Mouse (Mus musculus): Measurements from ENCODE around the gene Osbpl11.
A peak's percentile ranks its signal among the peaks of the same experiment; 100 is the strongest.
"Not testable (repeated sequence)": the region's sequence is repeated elsewhere in the genome, so short reads cannot be mapped to it uniquely, and the experiment has no call there.

Gene Osbpl11

GRCm38 (mm10) chr16:33184901-33185260 is at the start of gene Osbpl11:
Gene Osbpl11, plus strand, starts transcription at chr16:33185071.
- DNase-seq: peak; percentile 96

GRCm38 (mm10) chr16:33135167-33135566 is 49.7 kb upstream of the Osbpl11 start:
- no peak for DNase-seq

GRCm38 (mm10) chr16:33139061-33139460 is 45.8 kb upstream of the Osbpl11 start:
- DNase-seq: peak; percentile 37

DNA sequence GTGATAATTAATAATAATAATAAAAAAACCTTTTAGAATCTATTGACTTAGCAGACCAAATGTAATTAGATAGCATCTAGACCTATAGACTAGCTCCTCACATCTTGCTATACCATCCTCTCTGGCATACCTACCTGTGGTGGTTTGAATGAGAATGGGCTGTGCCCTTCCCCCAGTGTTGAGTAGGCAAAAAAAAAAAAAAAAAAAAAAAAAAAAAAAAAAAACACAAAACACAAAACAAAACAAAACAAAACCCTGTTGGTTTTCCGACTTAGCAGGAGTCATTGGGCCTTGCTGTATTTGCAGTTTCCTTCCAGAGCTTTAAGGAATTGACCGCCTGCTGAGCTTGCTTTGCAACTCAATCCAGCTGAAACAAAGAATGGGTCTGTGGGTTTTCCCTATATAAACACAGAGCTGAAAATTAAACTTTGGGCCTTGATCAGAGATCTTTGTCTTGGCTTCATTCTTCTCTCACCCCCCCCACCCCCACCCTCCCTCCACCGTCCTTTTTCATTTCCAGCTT is 43.1 kb upstream of the Osbpl11 start:
- DNase-seq: no peak

- DNase-seq: no peak
Observed at GRCm38 (mm10) chr16:33143452-33143851, 41.4 kb upstream of the Osbpl11 start.

DNA sequence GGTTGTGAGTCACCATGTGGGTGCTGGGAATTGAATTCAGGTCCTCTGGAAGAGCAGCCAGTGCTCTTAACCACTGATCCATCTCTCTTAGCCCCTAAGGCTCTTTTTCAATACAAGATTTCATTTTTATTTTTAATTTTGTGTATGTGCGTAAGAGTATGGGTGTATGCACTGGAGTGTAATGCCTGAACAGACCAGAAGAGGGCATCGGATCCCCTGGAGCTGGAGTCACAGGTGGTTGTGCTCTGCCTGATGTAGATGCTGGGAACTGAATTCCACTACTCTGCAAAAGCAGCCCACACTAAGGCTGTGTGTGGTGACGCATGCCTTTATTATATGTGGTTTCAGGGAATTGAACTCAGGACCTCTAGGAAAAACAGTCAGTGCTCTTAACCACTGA is 38.7 kb upstream of the Osbpl11 start:
- no peak for DNase-seq

DNA sequence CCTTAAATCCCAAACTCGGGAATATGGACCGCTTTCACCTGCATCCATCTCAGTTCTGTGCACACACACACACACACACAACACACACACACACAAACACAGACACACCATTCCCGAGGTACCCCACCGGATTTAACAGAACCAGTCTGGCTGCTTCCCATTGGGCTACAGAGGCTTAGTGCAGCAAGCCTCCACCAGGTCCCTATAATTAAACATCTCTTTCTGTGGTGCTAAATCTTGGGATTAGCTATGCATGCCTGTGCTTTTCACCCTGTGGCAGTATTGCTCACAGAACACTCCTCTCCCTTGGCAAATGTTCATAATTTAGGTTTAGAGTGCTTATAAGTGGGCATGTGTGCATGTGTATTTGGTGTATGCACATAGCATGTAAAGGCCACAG is 36.7 kb upstream of the Osbpl11 start:
- DNase-seq: peak; percentile 33

DNA sequence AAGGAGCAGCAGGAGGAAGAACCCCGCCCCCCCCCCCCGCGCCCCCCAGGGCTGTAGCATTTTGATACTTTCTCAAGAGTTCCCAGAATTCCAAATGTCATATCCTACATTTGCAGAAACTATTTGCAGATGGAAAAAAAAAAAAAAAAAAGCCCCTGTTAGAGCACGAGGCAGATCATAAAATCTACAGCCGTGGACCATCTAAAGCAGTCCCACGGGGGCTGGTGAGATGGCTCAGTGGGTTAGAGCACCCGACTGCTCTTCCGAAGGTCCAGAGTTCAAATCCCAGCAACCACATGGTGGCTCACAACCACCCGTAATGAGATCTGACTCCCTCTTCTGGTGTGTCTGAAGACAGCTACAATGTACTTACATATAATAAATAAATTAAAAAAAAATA is 34.0 kb upstream of the Osbpl11 start:
- DNase-seq: not testable (repeated sequence)

- no peak for DNase-seq
Observed at GRCm38 (mm10) chr16:33151558-33151957, 33.3 kb upstream of the Osbpl11 start.

DNA sequence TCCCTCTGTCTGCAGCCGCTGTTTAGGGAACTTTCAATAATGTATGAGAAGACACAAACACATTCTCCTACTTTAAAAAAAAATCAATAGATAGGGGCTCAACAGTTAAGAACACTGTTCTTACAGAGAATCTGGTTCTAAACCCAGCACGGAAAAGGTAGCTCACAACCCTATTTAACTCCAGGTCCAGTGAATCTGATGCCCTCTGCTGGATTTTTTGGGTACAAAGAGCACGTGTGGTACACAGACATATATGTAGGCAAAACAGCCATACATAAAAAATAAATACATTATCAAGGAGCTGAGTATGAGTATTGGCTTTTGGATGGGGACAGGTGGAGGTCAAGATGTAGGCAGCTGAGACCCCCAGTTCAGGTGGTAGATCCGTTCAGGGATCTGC is 29.9 kb upstream of the Osbpl11 start:
- no peak for DNase-seq

- no peak for DNase-seq
Observed at GRCm38 (mm10) chr16:33158006-33158405, 26.9 kb upstream of the Osbpl11 start.

DNA sequence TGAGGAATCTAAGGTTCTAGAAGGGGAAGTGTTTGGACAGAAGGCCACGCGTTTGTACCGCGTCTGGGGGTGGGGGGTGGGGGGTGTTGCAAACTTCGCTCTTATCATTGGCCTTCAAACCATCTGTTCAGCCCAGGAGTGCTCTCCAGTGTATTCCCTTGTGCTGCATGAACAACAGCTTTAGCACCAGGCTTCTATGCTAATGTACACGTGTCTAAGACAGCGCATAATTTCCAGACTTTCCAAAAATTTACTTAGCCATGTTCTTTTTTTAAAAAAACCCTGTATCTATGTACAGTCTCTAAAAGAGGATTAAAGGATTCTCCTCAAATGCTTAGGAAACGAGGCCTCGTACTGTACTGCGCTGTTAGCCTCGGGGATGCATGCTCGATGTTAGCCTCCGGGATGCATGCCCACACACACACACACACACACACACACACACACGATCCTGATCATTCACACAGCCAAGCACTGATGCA is 26.2 kb upstream of the Osbpl11 start:
- DNase-seq: no peak

- DNase-seq: no peak
Observed at GRCm38 (mm10) chr16:33159363-33159762, 25.5 kb upstream of the Osbpl11 start.

DNA sequence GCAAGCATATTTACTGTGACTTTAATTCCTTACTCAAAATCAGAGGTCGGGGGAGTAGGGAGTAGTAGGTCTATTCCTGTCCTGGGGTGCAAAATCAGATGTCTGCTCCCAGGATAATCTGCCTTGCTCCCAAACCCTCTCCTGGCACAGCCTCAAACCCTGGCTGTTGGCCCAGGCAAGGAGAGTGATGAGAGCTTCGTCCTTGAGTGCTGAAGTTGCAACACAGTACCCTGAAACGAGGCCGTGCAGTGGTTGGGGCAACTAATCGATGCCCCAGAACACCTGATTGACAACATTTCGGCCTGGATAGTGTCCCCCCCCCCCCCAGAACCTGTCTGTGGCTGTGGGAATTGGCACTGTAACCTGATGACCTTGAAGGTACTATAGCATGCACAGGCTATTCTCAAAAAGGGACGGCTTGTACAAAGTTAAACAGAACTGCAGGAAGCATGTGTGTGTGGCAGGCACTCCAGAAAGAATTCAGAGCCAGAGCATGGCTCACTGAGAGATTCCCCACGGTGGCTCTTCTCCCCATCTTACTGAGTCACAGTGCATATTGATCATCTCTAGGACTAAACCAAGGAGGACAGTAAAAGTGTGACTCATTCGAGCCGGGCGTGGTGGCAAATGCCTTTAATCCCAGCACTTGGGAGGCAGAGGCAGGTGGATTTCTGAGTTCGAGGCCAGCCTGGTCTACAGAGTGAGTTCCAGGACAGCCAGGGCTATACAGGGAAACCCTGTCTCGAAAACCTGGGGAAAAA is 21.4 kb upstream of the Osbpl11 start:
- no peak for DNase-seq

DNA sequence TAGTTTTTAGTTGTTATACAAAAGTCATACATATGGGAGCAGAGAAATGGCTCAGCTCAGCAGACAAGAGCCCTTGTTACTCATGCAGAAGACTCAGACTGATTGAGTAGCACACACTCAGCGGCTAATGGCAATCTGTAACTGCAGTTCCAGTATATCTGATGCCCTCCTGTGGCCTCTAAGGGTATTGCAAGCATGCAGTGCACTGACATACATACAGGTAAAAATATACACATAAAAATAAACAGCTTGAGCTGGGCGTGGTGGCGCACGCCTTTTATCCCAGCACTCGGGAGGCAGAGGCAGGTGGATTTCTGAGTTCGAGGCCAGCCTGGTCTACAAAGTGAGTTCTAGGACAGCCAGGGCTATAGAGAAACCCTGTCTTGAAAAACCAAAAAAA is 18.6 kb upstream of the Osbpl11 start:
- DNase-seq: not testable (repeated sequence)

DNA sequence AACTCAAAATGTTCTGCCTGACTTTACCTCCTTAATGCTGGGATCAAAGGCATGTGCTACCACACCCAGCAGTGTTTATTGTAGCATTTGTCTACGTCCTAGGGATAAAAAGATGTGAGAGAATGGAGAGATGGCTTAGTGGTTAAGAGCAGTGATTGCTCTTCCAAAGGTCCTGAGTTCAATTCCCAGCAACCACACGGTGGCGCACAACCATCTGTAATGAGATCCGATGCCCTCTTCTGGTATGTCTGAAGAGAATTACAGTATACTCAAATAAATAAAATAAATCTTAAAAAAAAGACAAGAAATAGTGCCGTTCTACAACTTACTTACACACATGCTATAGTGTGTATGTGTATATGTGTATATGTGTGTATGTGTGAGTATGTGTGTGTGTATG is 17.3 kb upstream of the Osbpl11 start:
- no peak for DNase-seq

DNA sequence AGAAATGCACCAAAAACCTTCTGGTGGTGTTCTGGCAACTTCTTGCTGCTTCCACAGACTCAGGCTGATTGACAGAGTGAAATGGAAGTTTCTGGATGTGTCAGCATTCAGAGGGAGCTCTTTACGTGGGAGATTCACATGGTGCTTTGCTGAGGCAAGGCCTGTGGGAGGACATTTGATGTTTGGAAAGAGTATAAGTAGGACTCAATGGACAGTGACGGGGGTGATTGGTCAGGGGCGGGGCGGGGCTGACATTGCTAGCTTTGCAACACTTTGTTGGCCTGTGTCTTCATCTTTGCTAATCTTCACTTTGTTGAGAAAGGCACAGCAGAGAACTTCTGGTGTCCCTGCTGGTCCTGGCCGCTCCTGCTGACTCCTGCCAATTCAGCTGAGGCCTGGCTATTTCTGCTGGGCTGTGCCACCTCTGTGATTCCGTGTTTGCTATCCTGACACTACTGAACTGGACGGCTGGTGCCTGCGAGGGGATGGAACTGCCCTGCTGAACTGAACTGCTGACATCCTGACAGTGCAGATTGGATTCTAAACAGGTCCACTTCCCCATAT is 15.3 kb upstream of the Osbpl11 start:
- no peak for DNase-seq

DNA sequence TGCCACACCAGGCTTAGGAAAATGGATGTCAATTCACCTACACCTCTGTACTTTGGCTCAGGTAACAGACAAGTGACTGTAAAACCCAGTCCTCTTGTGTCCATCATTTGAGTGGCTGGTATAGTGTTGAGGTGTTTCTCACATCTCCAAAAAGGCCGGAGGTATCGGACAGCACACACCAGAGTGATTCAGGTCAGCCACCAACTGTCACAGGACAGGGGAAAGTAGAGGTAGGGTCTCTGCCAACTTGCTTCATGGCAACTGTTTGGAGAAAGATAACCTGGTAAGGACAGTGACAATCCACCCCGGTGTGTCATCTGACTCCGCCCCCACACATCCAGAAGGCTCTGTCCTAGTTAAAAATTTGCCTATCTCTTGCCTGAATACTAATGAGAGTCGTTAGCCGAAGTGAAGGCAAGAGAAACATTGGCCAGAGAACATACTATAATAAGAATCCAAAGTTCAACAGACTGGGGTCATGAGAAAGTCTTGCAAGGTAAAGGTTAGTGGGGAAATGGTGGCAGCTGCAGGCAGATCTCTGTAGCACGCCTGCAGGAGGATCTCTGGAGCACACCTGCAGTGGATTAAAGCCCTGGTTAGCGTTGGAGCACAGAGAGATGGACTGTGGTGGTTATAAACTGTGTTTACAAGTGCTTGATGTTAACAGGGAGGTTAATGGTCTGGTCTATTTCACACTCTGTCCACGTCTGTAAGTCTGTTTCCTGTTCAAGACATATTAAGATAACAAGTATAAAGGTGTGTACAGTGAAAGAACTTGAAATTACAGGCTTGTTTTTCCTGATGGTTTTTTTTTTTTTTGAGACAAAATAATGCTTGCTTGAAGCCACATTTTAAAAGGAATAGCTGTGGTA is 13.9 kb upstream of the Osbpl11 start:
- DNase-seq: peak; percentile 72

DNA sequence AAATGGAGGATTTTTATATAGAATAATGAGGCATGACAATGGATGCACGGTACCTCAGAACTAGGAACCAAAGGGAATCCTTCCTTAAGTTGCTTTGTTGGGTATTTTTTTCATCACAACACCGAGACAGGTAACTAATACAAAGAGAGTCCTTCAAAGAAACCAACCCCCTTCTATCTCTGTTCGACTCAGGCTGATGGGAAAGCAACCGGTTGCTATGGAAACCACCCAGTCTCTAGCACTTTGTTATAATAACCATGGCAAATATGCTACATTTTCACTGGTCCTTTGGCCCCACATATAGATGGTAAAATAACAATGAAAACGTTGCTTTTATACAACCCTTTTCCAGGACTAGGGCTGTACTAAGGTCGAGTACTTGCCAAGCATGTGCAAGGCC is 13.1 kb upstream of the Osbpl11 start:
- no peak for DNase-seq

GRCm38 (mm10) chr16:33173151-33173550 is 11.7 kb upstream of the Osbpl11 start:
- DNase-seq: no peak

GRCm38 (mm10) chr16:33174695-33175094 is 10.2 kb upstream of the Osbpl11 start:
- no peak for DNase-seq

DNA sequence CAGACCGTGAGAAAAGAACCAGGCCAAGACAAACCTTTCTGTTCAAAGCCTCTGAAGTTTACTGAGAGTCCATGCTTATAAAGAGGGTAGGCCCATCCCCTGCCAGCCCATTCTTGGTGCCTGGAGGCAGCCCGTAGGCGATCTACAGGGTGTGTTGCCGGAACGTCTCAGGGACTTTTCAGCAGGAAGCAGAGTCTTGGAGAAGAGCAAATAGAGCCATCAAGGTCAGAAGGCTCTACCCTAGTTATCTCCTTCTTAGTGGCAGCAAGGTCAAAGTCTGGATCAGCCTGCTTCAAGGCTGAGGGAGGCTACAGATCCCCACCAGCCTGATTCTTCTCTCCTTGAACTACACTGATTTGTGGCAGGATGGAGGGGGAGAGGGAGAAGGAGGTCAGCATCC is 8.0 kb upstream of the Osbpl11 start:
- DNase-seq: not testable (repeated sequence)

- no peak for DNase-seq
Observed at GRCm38 (mm10) chr16:33177722-33178121, 7.1 kb upstream of the Osbpl11 start.

All from kidney, adult 11 months (tissue).